Mouse (Mus musculus): Measurements from ENCODE around the gene Nos1ap.

Nos1ap gene

DNA sequence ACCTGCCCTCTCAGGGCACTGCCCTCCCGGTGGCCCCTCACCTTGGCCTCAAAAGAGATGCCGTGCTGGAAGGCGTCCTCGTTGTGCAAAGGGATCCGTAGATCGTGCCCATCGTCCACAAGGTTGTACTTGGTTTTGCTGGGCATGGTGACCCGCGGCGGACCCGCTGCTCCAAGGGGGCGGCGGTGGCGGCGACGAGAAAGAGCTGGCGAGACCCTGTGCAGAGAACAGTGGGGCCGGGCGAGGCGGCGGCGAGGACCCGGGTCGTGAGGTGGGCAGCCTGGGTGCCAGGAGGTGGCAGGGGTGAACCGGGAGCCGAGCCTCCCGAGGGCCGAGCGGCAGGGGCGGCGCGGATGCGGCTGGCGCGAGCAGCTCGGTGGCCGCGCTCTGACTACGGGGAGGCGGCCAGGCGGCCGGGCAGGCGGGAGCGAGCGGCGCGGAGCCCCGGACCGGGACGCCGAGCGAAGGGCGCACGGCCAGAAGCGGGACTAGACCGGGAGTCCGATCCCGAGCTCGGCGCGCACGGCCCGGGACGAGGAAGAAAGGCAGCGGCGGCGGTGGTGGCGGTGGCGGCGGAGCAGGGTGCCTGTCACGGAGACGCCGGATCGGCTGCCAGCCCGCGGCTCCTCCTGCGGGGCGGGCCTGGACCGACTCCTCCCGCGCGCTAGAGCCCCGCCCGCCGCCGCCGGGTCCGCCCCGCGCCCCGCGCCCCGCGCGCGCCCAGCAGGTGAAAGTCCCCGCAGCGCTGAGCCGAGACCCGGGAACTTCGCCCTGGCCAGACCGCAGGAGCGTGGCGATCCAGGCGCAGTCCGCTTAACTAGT lies at the start of gene Nos1ap:
Gene Nos1ap (minus strand): TSS at position 643 of the 822 bp plus-strand sequence.
- peak; percentile 73 for DNase-seq (ENCODE audit: low spot score)

DNA sequence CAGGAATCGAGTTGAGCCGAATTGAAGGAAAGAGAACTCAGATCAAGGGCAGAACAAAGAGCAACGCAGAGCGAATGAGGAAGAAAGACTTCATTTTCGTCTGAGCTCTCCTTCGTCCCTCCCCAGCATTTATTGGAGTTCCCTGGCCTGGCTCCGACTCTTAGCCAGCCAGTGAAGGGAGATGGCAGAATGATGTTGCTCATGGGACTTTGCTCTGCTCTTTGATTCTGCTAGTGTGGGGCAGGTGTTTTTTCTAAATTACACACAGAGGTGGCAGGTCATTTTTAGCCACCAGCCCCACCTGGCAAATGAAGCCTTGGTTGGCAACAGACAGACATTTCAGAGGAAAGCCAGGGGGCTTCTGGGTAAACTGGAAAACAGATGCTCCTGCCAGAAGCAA lies 49.3 kb upstream of the Nos1ap start:
- no peak for DNase-seq (ENCODE audit: low spot score)

DNA sequence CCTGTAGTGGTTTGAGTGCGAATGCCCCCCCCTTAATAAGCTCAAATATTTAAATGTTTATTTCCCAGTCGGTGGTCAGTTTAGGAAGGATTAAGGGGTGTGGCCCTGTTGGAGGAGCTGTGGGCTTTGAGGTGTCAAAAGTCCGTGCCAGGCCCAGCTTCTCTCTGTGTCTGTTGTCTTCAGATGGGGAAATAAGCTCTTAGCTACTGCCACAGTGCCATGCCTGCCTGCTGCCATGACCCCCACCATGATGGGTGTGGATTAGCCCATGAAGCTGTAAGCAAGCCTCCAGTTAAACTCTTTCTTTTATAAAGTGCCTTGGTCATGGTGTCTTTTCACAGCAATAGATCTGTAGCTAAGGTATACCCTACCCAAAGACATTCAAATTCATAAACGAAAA lies 43.2 kb upstream of the Nos1ap start:
- no peak for DNase-seq (ENCODE audit: low spot score)

DNA sequence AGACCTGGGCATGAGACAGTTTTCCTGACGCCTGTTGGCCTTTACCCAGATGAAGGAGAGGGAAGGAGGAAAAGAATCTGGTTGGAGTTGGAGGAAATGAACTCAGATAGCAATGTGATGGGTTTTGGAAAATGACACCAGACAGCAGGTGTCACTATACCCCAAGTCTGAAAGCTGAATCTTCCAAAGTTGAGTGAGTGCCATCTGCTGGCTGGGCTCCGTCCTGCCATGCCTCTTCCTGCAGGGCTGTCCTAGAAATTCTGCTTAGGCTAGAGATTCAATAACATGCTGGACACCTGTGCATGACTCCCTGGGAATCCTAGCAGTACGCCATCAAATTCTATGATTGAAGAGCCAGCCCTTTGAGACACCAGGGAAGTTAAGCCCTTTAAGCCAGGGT lies 42.7 kb upstream of the Nos1ap start:
- peak; percentile 61 for DNase-seq (ENCODE audit: low spot score)

DNA sequence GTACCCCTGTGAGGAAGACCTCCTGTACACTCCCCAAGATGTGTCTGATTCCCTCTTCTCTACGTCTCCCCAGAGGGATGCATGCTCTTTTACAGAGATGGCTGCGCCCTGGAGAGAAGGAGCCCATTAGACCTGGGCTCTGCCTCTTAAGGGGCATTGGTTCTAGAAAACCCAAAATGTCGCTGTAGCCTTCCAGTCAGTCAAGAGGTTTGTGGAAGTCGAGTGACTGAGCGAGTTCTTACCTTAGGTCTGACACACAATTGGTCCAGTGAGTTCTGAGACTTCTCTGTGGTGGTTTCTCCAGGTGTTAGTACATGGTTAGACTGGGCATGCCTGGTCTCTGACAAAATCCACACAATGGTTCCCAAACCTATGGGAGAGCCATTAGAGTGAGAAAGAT lies 41.9 kb upstream of the Nos1ap start:
- DNase-seq (ENCODE audit: low spot score) = no peak

DNA sequence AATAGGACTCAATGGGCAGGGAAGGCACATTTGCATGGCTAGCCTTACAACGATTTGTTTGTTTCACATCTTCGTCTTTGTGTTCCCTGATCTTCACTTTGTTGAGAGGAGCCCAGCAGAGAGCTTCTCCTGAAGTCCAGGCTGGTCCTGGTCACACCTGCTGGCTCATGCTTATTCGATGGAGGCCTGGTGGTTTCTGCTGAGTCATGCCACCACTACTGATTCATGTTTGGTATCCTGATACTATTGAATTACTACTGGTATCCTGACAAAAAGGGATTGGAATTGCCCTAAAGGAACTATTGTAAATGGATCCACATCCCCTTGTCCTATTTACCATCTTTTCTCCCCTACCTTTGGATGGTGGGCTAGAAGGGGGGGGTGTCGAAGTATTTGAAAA lies 40.8 kb upstream of the Nos1ap start:
- DNase-seq (ENCODE audit: low spot score) = no peak

DNA sequence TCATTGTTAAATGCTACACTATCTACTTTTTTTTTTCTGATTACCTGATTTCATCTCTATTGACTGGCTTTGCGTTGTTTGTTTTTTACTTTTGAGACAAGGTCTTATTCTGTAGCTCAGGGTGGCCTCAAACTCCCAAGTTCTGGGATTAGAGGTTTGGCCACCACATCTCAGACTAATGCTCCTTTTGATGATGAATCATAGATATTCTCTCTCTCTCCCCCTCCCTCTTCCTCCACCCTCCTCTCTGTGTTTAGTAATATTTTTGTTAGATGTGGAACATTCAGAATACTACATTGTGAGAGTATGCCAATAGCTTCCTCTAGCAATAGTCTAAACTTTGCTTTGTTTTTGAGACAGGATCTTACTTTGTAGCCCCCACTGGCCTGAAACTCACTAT lies 33.8 kb upstream of the Nos1ap start:
- DNase-seq (ENCODE audit: low spot score) = no peak

DNA sequence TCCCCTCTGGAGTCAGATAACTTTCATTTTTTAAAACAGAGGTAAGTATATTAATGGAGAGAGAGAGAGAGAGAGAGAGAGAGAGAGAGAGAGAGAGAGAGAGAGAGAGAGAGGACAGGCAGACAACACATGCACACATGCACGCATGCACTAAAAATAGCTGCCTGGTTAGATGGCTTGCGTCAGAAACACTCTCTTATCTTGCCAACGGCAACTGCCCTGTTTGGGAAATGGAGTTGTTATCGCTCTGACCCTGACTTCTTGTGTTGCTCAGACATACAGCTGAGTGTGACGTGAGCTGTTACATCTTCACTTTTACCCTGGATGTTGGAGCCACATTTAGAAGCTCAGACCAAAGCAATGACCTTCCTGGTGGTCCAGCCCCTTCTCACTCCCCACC lies 33.3 kb upstream of the Nos1ap start:
- peak; percentile 48 for DNase-seq (ENCODE audit: low spot score)

DNA sequence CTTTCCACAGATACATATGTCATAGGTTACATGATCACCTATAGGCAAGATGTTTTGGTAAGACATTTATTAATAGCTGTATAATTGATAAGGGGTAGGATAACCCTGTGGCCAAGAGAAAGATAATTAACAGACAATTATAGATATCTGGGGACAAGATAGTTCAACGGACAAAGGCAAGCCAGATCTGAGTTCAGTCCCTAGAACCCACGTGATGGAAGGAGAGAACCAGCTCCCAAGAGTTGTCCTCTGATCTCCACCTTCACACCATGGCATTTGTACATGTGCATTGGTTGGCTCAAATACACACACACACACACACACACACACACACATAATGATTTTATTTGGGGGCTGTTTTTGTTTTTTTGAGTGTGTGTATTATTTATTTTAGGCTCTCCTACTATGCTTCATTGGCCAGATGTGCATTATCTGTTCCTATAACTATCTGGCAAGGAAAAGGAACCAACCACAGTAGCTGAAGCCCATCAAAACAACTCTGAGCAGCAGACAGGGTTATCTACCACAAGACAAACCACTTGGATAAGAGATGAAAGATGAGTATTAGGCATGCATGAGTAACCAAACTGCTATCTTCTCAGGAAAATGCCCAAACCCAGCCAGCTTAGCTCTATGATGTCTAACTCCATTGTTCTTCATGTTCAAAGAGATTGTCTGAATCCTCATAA lies 30.2 kb upstream of the Nos1ap start:
- DNase-seq (ENCODE audit: low spot score) = no peak

DNA sequence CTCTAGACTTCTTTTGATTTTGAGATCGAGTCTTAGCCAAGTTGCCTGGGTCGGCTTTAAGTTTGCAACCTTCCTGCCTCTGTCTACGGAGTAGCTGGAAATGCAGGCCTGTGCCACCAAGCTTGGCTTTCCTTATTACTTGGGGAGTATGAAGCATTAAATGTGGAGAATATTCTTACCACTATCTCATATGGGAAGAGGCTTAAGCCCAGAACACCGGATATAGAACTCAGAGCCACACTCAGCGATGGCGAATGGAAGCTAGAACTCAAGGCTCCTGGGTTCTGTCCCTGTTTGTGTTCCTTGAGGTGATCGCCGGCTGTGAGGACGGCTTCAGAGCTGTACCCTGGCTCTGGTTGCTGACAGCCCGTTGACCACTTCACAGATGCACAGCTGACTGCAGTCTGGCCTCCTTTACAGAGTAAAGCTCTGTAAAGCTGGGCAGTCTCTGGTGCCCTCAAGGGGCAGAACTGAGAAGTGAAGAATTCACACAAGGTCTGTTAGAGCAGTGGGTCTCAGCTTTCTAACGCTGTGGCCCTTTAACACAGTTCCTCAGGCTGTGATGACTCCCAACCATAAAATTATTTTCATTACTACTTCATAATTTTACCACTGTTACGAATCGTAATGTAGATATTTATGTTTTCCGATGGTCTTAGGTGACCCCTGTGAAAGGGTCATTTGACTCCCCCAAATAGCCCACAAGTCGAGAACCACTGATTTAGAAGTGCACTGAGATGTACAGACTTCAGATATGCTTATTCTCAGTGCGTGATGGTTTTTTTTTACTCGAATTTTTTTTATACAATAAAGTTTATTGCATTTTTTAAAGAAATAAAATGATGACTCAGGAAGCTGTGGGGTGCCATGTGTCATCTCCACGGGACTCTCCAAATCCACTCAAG lies 23.6 kb upstream of the Nos1ap start:
- DNase-seq (ENCODE audit: low spot score) = peak; percentile 35

DNA sequence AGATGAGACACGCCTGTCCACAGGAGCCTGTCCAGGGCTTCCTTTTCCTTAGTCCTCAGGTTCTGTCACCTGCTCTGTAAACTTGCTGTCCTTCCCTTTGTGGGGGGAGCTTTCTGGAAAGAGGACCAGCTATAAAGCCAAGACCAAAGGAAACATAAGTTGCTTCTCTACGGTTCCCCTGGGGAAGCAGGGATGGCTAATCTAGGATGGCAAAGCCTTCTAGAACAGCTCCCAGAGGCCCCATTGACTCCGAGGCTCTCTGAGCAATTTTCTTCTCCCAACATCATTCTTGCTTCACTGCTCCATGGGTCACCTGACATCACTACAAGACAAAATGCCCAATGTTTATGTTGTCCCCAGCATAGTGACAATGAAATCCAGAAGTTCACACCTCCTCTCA lies 22.0 kb upstream of the Nos1ap start:
- DNase-seq (ENCODE audit: low spot score) = no peak

DNA sequence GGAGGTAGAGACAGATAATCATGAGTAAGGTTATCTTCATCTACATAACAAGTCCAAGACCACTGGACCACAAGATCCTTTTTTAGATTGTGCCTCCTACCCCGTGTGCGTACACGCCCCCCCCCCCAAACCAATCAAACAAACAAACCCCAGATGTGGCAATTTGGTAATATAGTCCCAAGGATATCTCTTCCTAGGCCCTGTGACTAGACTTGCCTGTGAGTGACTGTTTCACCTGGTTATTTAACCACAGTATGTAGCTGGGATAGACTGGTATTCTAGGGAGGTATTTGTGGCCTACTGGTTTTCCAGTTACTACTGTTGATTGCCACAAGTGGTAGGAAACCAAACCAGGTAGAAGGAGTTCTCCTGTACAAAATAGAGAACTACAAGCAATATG lies 21.0 kb upstream of the Nos1ap start:
- DNase-seq (ENCODE audit: low spot score) = no peak

DNA sequence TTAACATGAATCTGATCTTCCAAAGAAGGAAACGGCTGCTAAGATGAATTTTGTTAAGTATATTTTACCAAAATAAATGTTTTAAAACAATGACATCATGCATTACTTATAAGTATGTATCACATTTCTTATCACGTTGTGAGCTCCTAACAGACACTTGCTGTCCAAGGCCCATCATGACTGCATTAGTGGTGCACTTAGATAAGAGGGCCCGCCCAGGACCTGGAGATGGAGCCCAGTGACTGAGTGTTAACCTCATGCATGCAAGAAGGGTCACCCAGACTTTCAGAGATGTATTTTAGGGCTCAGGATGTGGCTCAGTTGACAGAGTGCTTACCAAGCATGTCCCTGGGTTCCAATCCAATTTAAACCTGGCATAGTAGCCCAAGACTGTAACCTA lies 20.6 kb upstream of the Nos1ap start:
- peak; percentile 60 for DNase-seq (ENCODE audit: low spot score)

DNA sequence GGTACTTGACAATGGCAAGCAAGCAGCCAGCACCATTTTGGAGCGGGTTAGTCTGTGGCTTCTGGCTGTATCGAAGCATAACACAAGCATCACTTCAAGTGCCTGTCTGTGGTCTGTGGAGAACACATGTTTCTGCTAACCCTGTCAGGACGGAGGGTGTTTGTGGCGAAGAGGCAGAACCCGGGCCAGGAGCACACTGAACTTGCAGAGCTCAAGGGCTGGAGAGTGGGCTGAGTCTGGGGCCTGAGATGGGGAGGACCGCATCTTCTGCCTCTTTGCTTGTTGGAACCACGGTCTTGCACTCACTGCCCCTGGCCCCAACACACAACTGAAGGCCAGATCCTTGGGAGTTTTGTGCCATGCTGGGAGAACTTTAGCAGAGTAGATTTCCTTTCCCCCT lies 20.2 kb upstream of the Nos1ap start:
- DNase-seq (ENCODE audit: low spot score) = peak; percentile 51

DNA sequence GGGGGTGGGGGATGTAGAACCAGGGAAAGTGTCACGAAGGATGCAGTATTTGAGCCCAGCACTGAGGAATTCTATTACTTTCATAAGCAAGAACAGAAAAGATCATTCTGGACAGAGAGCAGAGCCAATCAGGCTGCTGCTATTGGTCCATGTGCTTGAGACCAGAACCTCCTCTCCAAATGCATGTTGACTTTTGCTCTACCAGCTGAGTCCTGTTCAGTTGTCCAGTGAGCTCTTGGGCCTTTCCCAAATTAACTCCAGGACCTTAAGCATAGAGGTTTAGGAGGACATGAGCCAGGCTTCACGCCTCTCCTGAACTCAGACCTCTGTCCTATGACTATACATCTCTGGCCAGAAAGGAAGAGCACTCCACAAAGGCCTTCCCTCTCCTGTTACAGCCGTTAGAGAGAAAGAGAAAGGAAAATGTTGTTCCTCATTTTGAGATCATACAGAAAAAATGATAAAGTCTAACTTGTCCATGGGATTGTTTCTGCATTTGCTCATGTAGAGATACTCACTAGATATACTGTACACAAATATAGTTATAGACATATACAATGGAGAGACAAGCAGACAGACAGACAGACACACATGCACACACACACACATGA lies 18.9 kb upstream of the Nos1ap start:
- DNase-seq (ENCODE audit: low spot score) = no peak

DNA sequence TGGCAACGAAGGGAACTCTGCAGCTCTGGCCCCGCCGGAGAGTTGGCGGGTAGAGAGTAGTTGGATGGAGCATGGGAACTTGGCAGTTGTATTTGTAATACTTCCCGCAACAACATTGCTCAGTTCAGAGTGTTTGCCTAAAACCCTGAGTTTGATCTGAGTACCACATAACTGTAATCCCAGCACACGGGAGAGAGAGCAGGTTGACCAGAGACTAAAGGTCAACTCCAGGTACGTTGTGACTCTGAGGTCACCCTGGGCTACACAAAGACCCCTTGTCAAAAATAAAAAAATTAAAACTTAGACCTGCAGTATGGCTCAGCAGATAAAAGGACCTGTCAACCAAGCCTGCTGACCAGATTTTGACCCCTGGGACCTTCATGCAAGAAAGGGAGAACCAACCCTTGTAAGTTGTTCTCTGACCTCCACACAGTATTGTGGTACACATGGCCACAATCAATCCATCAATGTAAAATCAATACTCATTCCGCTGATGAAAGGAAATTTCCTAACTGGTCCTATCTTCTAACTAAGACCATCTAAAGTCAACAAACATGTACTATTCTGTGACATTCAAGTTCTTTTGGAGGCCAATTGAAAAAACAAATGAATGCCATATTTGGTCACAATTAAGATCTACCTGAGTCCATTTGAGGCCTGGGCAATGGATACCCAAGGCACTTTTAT lies 17.7 kb upstream of the Nos1ap start:
- DNase-seq (ENCODE audit: low spot score) = no peak

DNA sequence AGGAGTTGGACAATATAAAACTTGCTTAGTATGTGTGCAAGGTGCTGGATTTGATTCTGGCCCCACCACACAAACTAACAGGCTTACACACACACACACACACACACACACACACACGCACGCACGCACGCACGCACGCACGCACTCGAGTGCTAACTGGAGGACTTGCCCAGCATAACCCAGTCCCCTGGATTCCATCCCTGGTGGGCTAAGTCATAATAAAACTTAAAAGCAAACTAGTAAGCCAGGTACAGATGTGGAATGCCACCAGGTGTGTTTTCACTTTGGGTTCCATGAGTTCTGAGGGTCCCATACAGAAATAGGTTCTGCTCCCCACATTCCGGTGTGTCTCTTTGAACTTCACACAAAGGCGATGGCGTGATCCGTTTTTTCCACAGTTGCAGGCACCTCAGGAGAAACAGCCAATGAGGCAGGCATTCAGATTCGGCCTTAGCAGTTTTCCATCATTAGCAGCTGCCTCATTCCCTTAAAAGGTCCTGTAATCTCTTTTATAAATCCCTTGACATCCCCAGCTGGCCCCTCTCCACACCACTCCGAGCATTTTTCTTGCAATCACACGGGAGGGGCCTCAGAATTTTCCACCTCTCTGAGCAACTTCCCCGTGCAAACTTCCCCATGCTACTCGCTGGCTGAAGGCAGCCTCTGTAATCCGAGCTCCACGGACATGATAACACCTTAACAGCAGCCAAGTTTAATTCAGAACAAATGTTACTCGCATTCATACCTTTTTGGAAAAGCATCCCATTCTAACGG lies 15.8 kb upstream of the Nos1ap start:
- DNase-seq (ENCODE audit: low spot score) = no peak

DNA sequence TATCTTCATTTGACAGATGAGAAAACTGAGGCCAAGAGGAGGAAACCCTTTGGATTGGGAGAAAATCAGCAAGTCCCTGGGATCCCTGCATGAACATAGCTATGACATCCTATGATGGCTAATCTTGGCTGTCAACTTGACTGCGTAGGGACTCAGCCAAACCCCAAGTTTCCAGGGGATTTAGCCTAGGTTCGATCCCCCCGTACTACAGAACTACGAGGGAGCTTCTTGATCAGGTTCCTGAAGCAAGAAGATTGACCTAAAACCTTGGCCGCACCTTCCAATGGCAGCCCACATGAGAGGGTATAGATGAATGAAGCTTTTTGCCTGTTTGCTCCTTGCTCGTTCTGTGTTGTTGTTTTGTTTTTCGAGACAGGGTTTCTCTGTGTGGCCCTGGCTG lies 4.9 kb upstream of the Nos1ap start:
- no peak for DNase-seq (ENCODE audit: low spot score)

DNA sequence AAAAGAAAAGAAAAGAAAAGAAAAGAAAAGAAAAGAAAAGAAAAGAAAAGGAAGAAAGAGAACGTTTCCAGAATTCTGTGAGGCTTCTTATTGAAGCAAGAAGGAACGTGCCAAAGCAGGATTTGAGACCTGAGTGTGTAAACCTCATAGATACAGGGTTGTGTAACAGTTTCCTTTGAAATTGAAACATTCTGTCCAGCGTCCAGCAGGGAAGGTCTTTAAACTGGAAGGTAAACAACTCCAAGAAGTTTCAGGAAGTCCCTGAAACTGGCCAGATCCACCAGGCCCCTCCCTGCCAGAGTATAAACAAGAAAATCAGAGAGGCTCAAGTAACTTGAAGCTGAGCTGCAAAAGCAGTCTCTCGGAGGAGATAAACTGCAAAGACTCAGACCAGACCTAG lies 870 bp upstream of the Nos1ap start:
- no peak for DNase-seq (ENCODE audit: low spot score)

DNA sequence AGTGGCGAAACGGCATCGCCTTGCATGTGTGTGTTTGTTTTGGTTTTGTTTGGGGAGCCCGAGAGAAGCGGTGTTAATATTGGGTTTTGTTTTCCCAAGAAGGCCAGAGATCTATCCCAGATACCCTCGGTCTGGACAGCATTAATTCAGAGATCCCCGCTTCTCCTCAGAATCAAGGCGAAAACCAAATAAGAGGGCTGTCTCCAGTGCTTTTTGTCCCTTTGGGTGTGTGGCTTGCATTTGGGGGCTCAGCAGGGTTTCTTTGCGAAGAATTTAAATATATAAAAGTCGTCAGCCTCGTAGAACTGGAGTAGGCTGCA lies 340 bp upstream of the Nos1ap start:
- no peak for DNase-seq (ENCODE audit: low spot score)

DNA sequence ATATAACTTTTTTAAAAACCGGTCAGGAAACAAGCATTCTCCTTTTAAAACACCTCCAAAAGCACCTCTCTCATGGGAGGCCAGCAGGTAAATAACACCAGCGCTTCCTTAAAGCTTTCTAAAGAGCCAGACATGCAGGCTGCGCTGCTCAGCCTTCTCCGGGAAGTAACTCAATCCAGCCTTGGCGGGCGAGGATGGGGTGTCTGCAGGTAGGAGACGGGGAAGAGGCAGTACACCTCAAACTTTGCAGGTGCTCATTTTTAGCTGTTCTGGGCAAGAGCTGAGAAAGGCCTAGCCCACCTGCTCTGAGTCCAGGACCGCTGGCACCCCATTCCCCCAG lies 812 bp downstream of the Nos1ap start:
- no peak for DNase-seq (ENCODE audit: low spot score)
